ENCODE assay signal across 9 mouse cellular contexts in the genomic region with DNA sequence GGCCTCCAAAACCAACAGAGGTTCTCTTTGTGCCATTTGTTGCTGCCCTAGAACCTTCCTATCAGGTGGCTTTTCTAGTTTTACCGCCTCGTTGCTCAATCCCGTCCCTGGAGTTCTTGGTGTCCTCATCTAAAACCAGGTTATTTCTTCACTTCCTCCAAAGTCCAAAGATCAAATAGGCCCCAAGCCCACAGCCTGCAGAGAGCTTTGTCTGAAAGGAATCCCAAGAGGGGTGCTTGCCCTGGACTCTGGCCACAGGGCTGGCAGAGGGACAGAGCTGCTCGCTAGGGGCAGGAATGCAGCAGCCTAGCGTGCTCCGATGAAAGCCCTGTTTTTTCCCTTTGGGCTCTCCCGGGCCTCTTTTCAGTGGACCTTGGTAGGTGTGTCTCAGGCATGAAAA. TPM values are rescaled to one million over a fixed set of nuclear protein-coding genes. Genes with fewer than 3 reads are reported as not detected.
DNase-seq lines count a peak whose midpoint lies in the region; ATAC-seq and TF ChIP-seq lines count a peak whose summit lies in the region.
"Had no signal": no experiment of that assay in that cellular context is flagged by ENCODE, and none has a peak within 500 bp of the region (broad histone marks: within the 10 kb centered on the region; RNA-seq: fewer than 3 reads in every experiment).

No protein-coding gene starts in this region.

- no peak; the same call in 1 of the 2 replicates for TF ChIP-seq CTCF in kidney, adult 2 months (conservative IDR thresholded peaks at IDR 0.05; ENCODE audit: insufficient read depth, insufficient read length, low read depth, low read length)

- peak; percentile 59 for DNase-seq in layer of hippocampus, adult 11-12 months (ENCODE audit: low spot score)
- DNase-seq in layer of hippocampus, postnatal 25 days (ENCODE audit: extremely low spot score in 1 of 2, low spot score in 1 of 2), result no peak
- DNase-seq in cerebellum, postnatal 25 days, result peak; percentile 64 to 74
- peak; percentile 96 for DNase-seq in kidney, adult 2 months
- DNase-seq in lung, adult 18-20 months, result peak; percentile 88 to 92
- peak; percentile 47 for DNase-seq in ovary, postnatal 14 days (ENCODE audit: low spot score)
- no peak for DNase-seq in thymus, postnatal 25 days

- no peaks in the 10 kb centered on the region for H3K36me3 ChIP-seq in kidney, adult 2 months (ENCODE audit: control insufficient read depth, insufficient read depth, low read length)

- ATAC-seq in granulocyte monocyte progenitor cell, adult 5-6 weeks (replicated peaks; ENCODE audit: poor library complexity, severe bottlenecking), result peak; percentile 62

- peak overlapping the region; percentile 72 for H3K27ac ChIP-seq in kidney, adult 2 months (ENCODE audit: insufficient read depth, low read depth, low read length)

- peak overlapping the region; percentile 29; the same call in 1 of the 2 replicates for H3K4me3 ChIP-seq in kidney, adult 2 months (ENCODE audit: insufficient read depth, low read depth, low read length)

- H3K4me1 ChIP-seq in kidney, adult 2 months (ENCODE audit: control insufficient read depth, insufficient read depth, low read length), result peaks cover 10% of the 10 kb centered on the region

- H3K27me3 ChIP-seq in kidney, adult 2 months (replicated peaks; ENCODE audit: control insufficient read depth, insufficient read depth, low read length), result no peaks in the 10 kb centered on the region

- no peak for TF ChIP-seq POLR2A in kidney, adult 2 months (IDR thresholded peaks at IDR 0.05; ENCODE audit: low read depth, low read length)

- WGBS in kidney, adult 2 months, result 4% methylated on average over 7 of the region's 7 CpGs

RNA-seq across cellular contexts. Expression of gene Pafah2, which starts 1.0 kb away (rescaled TPM):
- 1 to 10 TPM; 5.0 to 7.6 TPM for total RNA-seq in layer of hippocampus, postnatal 25 days (2021)
- total RNA-seq in granulocyte monocyte progenitor cell, adult 5-6 weeks (2014; fragmentation: Nextera tagmentation), result 10.5 and 22.1 TPM in 2 replicates
- 10.4 and 10.6 TPM in 2 replicates for total RNA-seq in granulocyte monocyte progenitor cell, adult 5-6 weeks (2017)
- 96.9 and 102 TPM in 2 replicates for polyA plus RNA-seq in kidney, adult 2 months (2012; rRNA removed)

RNA-seq across cellular contexts. Expression of gene Extl1, which starts 13.5 kb away (rescaled TPM):
- 10 to 100 TPM; 46.8 TPM for total RNA-seq in layer of hippocampus, postnatal 25 days (2021)
- total RNA-seq in granulocyte monocyte progenitor cell, adult 5-6 weeks (2014; fragmentation: Nextera tagmentation), result not detected in 2 replicates
- not detected in 2 replicates for total RNA-seq in granulocyte monocyte progenitor cell, adult 5-6 weeks (2017)
- 1.1 and 1.3 TPM in 2 replicates for polyA plus RNA-seq in kidney, adult 2 months (2012; rRNA removed)

RNA-seq across cellular contexts. Expression of gene Slc30a2, which starts 54.1 kb away (rescaled TPM):
- under 1 TPM in 1 of 2 experiments, not detected in 1; 0.12 TPM for total RNA-seq in layer of hippocampus, postnatal 25 days (2021)
- not detected in 2 replicates for total RNA-seq in granulocyte monocyte progenitor cell, adult 5-6 weeks (2014; fragmentation: Nextera tagmentation)
- total RNA-seq in granulocyte monocyte progenitor cell, adult 5-6 weeks (2017), result not detected in 2 replicates
- polyA plus RNA-seq in kidney, adult 2 months (2012; rRNA removed), result 32.3 and 33.3 TPM in 2 replicates
- total RNA-seq: hematopoietic stem cell, adult 5-6 weeks had no signal

Comparison
In these comparisons a context has a peak if more than half of its experiments do, and no peak if none do; other contexts are left out.
1. DNase-seq: peak in layer of hippocampus, adult 11-12 months (single experiment), cerebellum, postnatal 25 days (2 of 2), kidney, adult 2 months (single experiment), lung, adult 18-20 months (2 of 2) and ovary, postnatal 14 days (single experiment); none in layer of hippocampus, postnatal 25 days (0 of 2) and thymus, postnatal 25 days (single experiment).
2. RNA of gene Extl1, which starts 13.5 kb away (total RNA-seq): 46.8 TPM in layer of hippocampus, postnatal 25 days; not detected in granulocyte monocyte progenitor cell, adult 5-6 weeks; every median in the first group is over 10 times any median in the second.